Mouse (Mus musculus) neural tube, embryonic 14.5 days (tissue): ENCODE results near the gene Arsb. TPM values are rescaled to one million over a fixed set of nuclear protein-coding genes. Genes with fewer than 3 reads are reported as not detected.

Source experiments
- ATAC-seq: fragments of 200-750 bp; cut with Nextera tagmentation; 2 replicates; pipeline ENCODE4 v1.8.0; 2017; ENCODE audit warnings: low read depth, mild to moderate bottlenecking, moderate TSS enrichment, moderate library complexity
- H3K27ac ChIP-seq: fragments of 300-500 bp; sonication (generic); 2 replicates; pipeline ENCODE4 v1.5.1; 2014; ENCODE audit warnings: low read depth, mild to moderate bottlenecking, control low read depth, low read length, moderate library complexity, mixed read lengths
- H3K27me3 ChIP-seq: fragments of 300-500 bp; sonication (generic); 2 replicates; pipeline ENCODE4 v1.6.1; 2014; ENCODE audit warnings: low read length; ENCODE audit not compliant: control insufficient read depth, insufficient read depth
- H3K36me3 ChIP-seq: fragments of 300-500 bp; sonication (generic); 2 replicates; pipeline ENCODE4 v1.6.1; 2014; ENCODE audit warnings: low read length, mixed read lengths; ENCODE audit not compliant: control insufficient read depth, insufficient read depth
- H3K4me1 ChIP-seq: fragments of 300-500 bp; sonication (generic); 2 replicates; pipeline ENCODE4 v1.6.1; 2014; ENCODE audit warnings: low read length; ENCODE audit not compliant: control insufficient read depth, insufficient read depth
- H3K4me2 ChIP-seq: fragments of 300-500 bp; sonication (generic); 2 replicates; pipeline ENCODE4 v1.6.1; 2014; ENCODE audit warnings: mild to moderate bottlenecking, low read depth, low read length, control low read depth
- H3K4me3 ChIP-seq: fragments of 300-500 bp; sonication (generic); 2 replicates; pipeline ENCODE4 v1.5.1; 2014; ENCODE audit warnings: low read depth, low read length, control low read depth, mixed read lengths
- H3K9ac ChIP-seq: fragments of 300-500 bp; sonication (generic); replicated peaks from 2 replicates; pipeline ENCODE4 v1.6.1; 2014; ENCODE audit warnings: low read depth, mild to moderate bottlenecking, control low read depth, low read length, mixed read lengths
- H3K9me3 ChIP-seq: fragments of 300-500 bp; sonication (generic); 2 replicates; pipeline ENCODE4 v1.6.1; 2016; ENCODE audit warnings: low read length; ENCODE audit not compliant: control insufficient read depth
- WGBS: fragments of 180-500 bp; shearing (Covaris S2); extraction: QIAGEN DNeasy Blood & Tissue Kit; methylation state at CpG from one replicate; pipeline ENCODE4 v1.1.7; 2014; 5-methylcytosine and 5-hydroxymethylcytosine counted together
- polyA plus RNA-seq: library from polyadenylated mRNA; unstranded; fragments of >200 nt; fragmentation: Nextera tagmentation; extraction: Ambion mirVana; gene quantifications from 2 replicates; pipeline ENCODE4 v1.2.1, GENCODE M21; 2014

Arsb gene
- polyA plus RNA-seq, 1 experiment from 2014 or later, result 11.3 TPM

DNA sequence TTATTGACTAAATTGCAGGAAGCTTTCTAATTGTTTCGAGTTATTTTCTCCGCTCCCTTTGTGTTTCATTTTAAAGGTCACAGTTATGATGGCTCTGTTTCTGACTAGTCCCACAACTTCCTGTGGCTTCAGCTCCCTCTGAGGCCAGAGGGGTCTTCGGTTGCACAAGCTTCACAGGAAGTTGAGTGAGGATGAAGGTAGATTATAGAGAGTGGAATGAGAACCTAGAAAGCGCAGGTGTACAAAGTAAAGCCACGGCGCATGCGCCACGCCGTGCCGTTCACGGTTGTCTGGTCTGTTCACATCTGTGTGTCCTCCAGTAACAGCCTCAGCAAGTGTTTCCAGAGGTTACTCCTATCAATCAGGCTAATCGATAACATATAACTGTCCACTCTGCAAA lies 43.2 kb downstream of the Arsb start:
- Histone ChIP-seq H3K36me3 (no peaks in the 10 kb centered on the region), H3K27ac (no peak overlapping the region), H3K9ac (no peak overlapping the region), H3K4me3 (no peak overlapping the region), H3K4me2 (no peak overlapping the region), H3K4me1 (no peaks in the 10 kb centered on the region), H3K9me3 (no peaks in the 10 kb centered on the region), H3K27me3 (no peaks in the 10 kb centered on the region)
- WGBS, result 94% methylated on average over 12 of the region's 12 CpGs
- ATAC-seq, result no peak

DNA sequence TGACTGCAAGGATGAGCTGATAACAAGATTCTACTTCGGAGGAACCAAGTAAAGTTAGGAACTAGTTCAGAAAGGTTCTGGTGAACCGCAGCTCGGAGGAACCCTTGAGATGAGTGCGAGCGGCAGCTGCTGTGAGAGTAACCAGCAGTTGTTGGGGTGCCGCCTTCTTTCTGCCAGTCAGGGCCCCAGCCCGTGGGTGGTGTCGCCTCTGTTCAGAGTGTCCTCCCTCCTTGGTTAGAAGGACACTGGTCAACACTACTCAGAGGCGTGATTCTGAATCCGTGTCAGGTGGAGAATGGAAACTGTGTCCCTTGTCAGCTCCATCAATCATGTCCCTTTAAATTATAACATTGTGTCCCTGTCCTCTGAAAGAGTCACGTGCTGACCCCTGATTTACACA lies 43.7 kb downstream of the Arsb start:
- H3K4me2 ChIP-seq, result no peak overlapping the region
- no peaks in the 10 kb centered on the region for H3K36me3 ChIP-seq
- H3K4me1 ChIP-seq, result no peaks in the 10 kb centered on the region
- no peaks in the 10 kb centered on the region for H3K9me3 ChIP-seq
- H3K27me3 ChIP-seq, result no peaks in the 10 kb centered on the region
- H3K4me3 ChIP-seq, result no peak overlapping the region
- H3K9ac ChIP-seq, result no peak overlapping the region
- no peak for ATAC-seq
- H3K27ac ChIP-seq, result no peak overlapping the region
- whole genome bisulfite sequencing, result 81% methylated on average over 11 of the region's 11 CpGs

DNA sequence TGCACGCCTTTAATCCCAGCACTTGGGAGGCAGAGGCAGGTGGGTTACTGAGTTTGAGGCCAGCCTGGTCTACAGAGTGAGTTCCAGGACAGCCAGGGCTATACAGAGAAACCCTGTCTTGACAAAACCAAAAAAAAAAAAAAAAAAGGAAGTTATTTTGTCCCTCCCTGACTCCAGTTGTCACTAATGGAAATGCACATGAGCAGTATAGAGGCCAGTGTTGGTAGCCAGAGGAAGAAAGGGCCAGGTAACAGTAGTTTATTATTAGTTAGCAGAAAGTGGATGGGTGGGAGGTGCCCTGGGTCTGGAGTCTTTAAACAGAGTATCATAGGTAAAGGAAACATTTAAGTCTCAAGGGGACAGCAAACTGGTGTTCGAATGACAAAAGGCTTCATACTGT lies 44.7 kb downstream of the Arsb start:
- no peak for ATAC-seq
- H3K27ac ChIP-seq, result no peak overlapping the region
- 95% methylated on average over 2 of the region's 2 CpGs for WGBS

DNA sequence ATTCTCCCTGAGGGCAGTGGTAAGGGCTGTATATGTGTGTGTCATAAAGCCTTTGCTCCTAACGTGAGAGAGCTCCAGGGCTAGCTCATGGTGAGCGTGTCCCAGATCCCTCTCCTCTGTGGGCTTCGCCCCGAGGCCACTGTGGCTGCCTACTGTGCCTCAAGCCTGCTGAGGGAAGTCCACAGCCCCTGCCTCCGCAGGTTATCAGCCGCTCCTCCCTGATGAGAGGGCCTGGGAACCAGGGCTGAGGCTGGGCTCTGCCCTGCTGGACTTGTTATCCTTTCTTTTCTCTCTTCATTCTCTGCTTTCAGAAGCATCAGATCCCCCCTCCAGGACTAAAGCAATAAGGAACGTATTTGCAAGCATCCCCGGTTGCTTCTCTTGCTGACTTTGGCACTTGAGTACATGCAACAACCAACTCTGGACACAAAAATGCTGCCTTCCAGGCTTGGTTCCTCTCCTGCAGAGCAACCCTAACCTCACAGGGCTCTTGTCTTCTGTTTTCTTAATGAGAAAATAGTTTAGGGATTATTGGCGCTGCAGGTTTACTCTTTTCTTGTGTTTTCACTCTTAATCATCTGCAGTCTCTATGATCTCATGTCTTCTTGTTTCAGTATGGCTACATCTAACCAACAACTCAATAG lies 45.4 kb downstream of the Arsb start:
- 59% methylated on average over 9 of the region's 9 CpGs for WGBS
- no peak overlapping the region for H3K27ac ChIP-seq
- H3K4me1 ChIP-seq, result no peaks in the 10 kb centered on the region
- no peaks in the 10 kb centered on the region for H3K27me3 ChIP-seq
- no peak overlapping the region for H3K4me3 ChIP-seq
- no peak overlapping the region for H3K9ac ChIP-seq
- H3K4me2 ChIP-seq, result no peak overlapping the region
- H3K36me3 ChIP-seq, result no peaks in the 10 kb centered on the region
- no peak for ATAC-seq
- H3K9me3 ChIP-seq, result no peaks in the 10 kb centered on the region

More for the DNA sequence above, 44.7 kb downstream of the Arsb start:
- H3K4me3 ChIP-seq, result no peak overlapping the region
- H3K27me3 ChIP-seq, result no peaks in the 10 kb centered on the region
- no peaks in the 10 kb centered on the region for H3K9me3 ChIP-seq
- no peak overlapping the region for H3K9ac ChIP-seq
- H3K4me2 ChIP-seq, result no peak overlapping the region
- H3K36me3 ChIP-seq, result no peaks in the 10 kb centered on the region
- no peaks in the 10 kb centered on the region for H3K4me1 ChIP-seq

DNA sequence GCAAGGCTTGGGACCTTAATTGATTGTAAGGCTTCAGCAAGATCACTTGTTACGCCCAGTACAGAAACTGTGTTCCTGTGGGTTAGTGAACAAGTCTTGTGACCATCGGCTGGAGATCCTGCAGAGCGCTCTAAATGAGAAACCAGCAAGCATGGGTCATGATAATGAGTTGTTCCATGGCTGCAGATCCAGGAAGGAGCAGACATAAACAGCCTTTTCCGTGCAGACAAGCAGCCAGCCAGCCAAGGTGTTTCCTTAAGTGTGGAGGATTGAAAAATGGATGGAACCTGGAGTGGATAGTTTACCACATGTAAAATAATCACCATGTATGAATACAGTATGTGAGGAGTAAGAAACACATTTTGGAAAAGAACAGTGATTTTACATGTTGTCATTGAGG lies 48.7 kb downstream of the Arsb start:
- H3K4me3 ChIP-seq, result no peak overlapping the region
- H3K4me2 ChIP-seq, result no peak overlapping the region
- H3K9ac ChIP-seq, result no peak overlapping the region
- no peaks in the 10 kb centered on the region for H3K9me3 ChIP-seq
- H3K27me3 ChIP-seq, result no peaks in the 10 kb centered on the region
- 83% methylated on average over 4 of the region's 4 CpGs for WGBS
- H3K36me3 ChIP-seq, result no peaks in the 10 kb centered on the region
- H3K27ac ChIP-seq, result no peak overlapping the region
- ATAC-seq, result no peak
- H3K4me1 ChIP-seq, result no peaks in the 10 kb centered on the region

DNA sequence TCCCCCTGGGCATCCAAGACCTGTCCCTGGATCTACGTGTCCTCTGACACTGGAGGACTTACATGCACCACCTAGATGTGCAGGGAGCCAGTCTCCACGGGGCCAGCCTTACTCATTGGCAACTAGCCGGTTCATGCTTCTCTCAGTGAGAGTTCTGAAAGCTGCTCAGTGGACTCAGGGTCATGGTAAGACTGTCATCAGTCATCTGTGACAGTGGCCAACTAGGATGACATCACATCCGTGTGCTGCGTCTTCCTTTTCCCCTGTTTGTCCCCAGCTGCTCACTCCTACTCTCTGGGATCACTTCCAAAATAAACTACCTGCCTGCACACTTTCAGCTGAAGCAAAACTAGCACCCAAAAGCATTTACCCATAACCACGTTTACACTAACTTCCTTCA lies 50.6 kb downstream of the Arsb start:
- ATAC-seq, result no peak
- H3K4me3 ChIP-seq, result no peak overlapping the region

DNA sequence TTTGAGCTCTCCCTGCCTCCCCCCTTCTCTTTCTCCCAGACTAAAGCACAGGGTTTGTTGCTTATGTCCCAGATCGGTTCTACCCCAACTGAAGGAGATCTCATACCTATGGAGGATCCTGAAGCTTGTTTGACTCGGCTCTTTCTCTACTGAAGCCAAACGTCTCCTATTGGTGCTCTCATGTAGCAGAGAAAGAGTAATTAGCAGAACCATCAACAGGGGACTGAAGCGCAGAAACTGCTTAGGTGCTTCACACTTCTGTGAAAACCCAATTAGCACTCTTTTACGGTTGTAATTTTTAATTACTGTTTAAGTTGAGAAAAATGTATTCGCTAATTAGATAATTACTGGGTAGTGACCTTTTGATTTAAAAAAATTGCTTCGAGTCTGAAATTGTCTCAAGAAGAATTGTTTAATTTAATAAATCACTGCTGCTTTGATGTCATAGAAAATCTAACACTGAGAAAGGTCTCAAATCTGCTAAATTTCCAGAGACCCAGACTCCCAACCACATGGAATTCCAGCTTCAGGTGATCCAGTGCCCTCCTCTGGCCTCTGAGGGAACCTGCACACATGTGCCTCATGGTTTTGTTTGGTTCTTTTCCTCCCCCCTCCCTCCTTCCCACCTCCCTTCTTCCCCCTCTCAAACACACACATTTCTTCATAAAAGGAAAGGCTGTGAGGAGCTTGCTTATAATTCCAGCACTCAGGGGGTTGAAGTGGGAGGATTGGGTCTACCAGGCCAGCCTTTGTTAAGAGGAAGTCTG lies 54.5 kb downstream of the Arsb start:
- ATAC-seq, result peak; percentile 34; the same call in 1 of the 2 replicates
- no peak overlapping the region for H3K4me2 ChIP-seq
- no peaks in the 10 kb centered on the region for H3K36me3 ChIP-seq
- H3K4me3 ChIP-seq, result no peak overlapping the region
- H3K9ac ChIP-seq, result no peak overlapping the region
- no peak overlapping the region for H3K27ac ChIP-seq
- H3K27me3 ChIP-seq, result no peaks in the 10 kb centered on the region
- WGBS, result 66% methylated on average over 7 of the region's 7 CpGs
- no peaks in the 10 kb centered on the region for H3K9me3 ChIP-seq
- H3K4me1 ChIP-seq, result no peaks in the 10 kb centered on the region

More for the DNA sequence above, 50.6 kb downstream of the Arsb start:
- no peaks in the 10 kb centered on the region for H3K27me3 ChIP-seq
- no peak overlapping the region for H3K9ac ChIP-seq
- 69% methylated on average over 6 of the region's 6 CpGs for WGBS
- H3K36me3 ChIP-seq, result no peaks in the 10 kb centered on the region
- no peaks in the 10 kb centered on the region for H3K9me3 ChIP-seq
- H3K4me1 ChIP-seq, result no peaks in the 10 kb centered on the region
- no peak overlapping the region for H3K4me2 ChIP-seq
- H3K27ac ChIP-seq, result no peak overlapping the region

DNA sequence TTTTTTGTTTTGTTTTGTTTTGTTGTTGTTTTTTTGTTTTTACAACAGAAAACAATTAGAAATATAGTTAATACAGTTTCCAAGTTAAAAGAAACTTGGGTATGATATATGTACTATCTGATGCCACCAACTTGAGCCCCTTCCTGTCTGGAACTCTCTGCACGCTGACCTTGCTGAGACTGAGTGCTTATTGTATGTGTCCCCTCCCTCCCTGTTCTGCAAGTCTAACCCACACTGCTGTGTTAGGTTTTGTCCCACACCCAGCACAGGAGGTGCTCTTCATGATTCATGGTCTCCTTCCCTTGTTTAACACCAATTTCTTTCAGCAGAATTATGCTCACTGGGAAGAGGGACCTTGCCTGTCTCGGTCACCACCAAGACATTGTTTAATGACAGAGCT lies 56.3 kb downstream of the Arsb start:
- H3K36me3 ChIP-seq, result no peaks in the 10 kb centered on the region
- H3K4me3 ChIP-seq, result no peak overlapping the region
- no peaks in the 10 kb centered on the region; the same call in 1 of the 2 replicates for H3K9me3 ChIP-seq
- H3K9ac ChIP-seq, result no peak overlapping the region
- H3K27ac ChIP-seq, result no peak overlapping the region
- no peaks in the 10 kb centered on the region for H3K4me1 ChIP-seq
- H3K4me2 ChIP-seq, result no peak overlapping the region
- 40% methylated on average over 2 of the region's 2 CpGs for WGBS
- H3K27me3 ChIP-seq, result no peaks in the 10 kb centered on the region
- no peak for ATAC-seq

DNA sequence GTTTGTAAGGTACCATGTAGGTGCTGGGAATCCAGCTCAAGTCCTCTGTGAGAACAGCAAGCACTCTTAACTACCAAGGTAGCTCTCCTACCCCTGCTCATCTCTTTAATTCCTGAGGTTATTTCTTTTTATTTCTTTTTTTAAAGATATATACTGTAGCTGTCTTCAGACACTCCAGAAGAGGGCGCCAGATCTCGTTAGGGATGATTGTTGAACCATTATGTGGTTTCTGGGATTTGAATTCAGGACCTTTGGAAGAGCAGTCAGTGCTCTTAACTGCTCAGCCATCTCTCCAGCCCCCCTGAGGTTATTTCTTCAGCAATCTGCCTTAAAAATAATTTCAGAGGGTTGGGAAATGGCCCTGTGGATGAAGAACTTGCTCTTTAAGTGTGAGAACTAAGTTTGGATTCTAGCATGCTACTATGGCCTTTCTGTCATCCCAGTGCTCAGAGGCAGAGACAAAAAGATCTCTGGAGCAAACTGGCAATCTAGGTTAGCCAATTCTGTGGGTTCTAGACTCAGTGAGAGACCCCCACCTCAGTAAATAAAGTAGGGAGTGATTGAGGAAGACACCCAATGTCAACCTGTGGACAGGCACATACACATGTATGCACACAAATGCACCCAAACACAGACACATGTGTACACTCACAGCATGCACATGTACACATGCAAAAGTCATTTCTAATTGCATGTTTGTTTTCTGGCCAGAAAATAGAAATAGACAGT lies 58.3 kb downstream of the Arsb start:
- 64% methylated on average over 2 of the region's 2 CpGs for WGBS

More for the DNA sequence above, 58.3 kb downstream of the Arsb start:
- ATAC-seq, result no peak
- Histone ChIP-seq H3K27me3 (no peaks in the 10 kb centered on the region), H3K4me1 (no peaks in the 10 kb centered on the region), H3K9me3 (no peaks in the 10 kb centered on the region; the same call in 1 of the 2 replicates), H3K4me2 (no peak overlapping the region), H3K4me3 (no peak overlapping the region), H3K36me3 (no peaks in the 10 kb centered on the region), H3K27ac (no peak overlapping the region), H3K9ac (no peak overlapping the region)
